Mouse (Mus musculus) liver, embryonic 14.5 days (tissue): ENCODE measurements around the gene Pkd1l3.

ENCODE experiments used
- CTCF ChIP-seq: IDR thresholded peaks from 2 replicates; pipeline ENCODE4 v1.5.1; 2016; ENCODE audit warnings: antibody characterized with exemption, low read depth, control low read depth
- EP300 ChIP-seq: IDR thresholded peaks from 2 replicates; pipeline ENCODE4 v1.6.1; 2016; ENCODE audit warnings: antibody characterized with exemption, low read depth

DNA sequence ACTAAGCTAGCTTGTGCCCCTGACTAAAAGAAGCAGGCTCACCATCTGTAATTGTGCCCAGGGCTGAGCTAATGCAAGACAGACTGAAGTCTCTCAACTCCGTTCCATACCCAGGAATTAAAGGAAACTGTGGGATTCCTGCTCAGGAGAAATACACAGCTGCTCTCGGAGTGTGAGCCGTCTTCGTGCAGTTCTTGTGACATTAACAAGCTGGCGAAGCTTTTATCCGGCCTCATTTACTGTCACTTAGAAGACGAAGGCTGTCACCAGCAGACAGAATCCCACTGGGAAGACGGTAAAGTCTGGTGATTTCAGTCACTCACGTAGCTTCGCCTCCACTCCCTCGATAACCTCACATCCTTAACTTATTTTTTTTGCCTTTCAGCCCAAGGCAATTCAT, 33.0 kb downstream of the Pkd1l3 start:
- no peak for TF ChIP-seq CTCF
- TF ChIP-seq EP300: no peak
